Mouse (Mus musculus) ES-E14 (cell line): ENCODE measurements around the gene Masp2. TPM values are rescaled to one million over a fixed set of nuclear protein-coding genes. Genes with fewer than 3 reads are reported as not detected.

Source experiments
- DNase-seq: peaks from one replicate; pipeline ENCODE4 v3.0.0-alpha.2; 2013; ENCODE audit warnings: low read depth, low spot score
- H3K27ac ChIP-seq: 2 replicates; pipeline ENCODE4 v1.5.1; 2012; ENCODE audit warnings: low read depth, mild to moderate bottlenecking, low read length, moderate library complexity, mixed read lengths; ENCODE audit not compliant: poor library complexity, insufficient read depth, severe bottlenecking
- H3K36me3 ChIP-seq: 2 replicates; pipeline ENCODE4 v1.6.1; 2012; ENCODE audit warnings: mild to moderate bottlenecking, low read length, moderate library complexity, mixed read lengths; ENCODE audit not compliant: control insufficient read depth, poor library complexity, insufficient read depth, severe bottlenecking
- H3K4me1 ChIP-seq, 2 experiments: fragments of 150-350 bp in 1 of 2; sonication (generic) in 1 of 2; 2 replicates each; pipeline ENCODE4 v1.6.1; 2012; ENCODE audit warnings: low read length in 2 of 2, mild to moderate bottlenecking in 1 of 2, mixed read lengths in 1 of 2; ENCODE audit not compliant: control insufficient read depth in 2 of 2, insufficient read depth in 2 of 2, poor library complexity in 1 of 2
- H3K4me3 ChIP-seq, 2 experiments: fragments of 150-350 bp in 1 of 2; sonication (generic) in 1 of 2; 2 replicates each; pipeline ENCODE4 v1.5.1; 2012; ENCODE audit warnings: low read length in 2 of 2, low read depth in 1 of 2, mild to moderate bottlenecking in 1 of 2, mixed read lengths in 1 of 2; ENCODE audit not compliant: insufficient read depth in 1 of 2, poor library complexity in 1 of 2, severe bottlenecking in 1 of 2
- H3K9ac ChIP-seq: 2 replicates; pipeline ENCODE4 v1.6.1; 2012; ENCODE audit warnings: low read depth, mild to moderate bottlenecking, low read length, mixed read lengths; ENCODE audit not compliant: poor library complexity, insufficient read depth, severe bottlenecking
- H3K9me3 ChIP-seq: fragments of 150-350 bp; sonication (generic); 2 replicates; pipeline ENCODE4 v1.6.1; 2012; ENCODE audit warnings: low read depth, mild to moderate bottlenecking, low read length; ENCODE audit not compliant: control insufficient read depth, insufficient read depth
- CHD2 ChIP-seq: IDR thresholded peaks from 2 replicates; pipeline ENCODE4 v1.6.1; 2014; ENCODE audit warnings: mild to moderate bottlenecking, low read depth, low read length, inconsistent platforms
- HCFC1 ChIP-seq: IDR thresholded peaks from 2 replicates; pipeline ENCODE4 v1.6.1; 2012; ENCODE audit warnings: low read length, inconsistent platforms, borderline replicate concordance; ENCODE audit not compliant: insufficient read depth
- MAFK ChIP-seq: IDR thresholded peaks from 2 replicates; pipeline ENCODE4 v1.6.1; 2014; ENCODE audit warnings: mild to moderate bottlenecking, low read depth, low read length, inconsistent platforms; ENCODE audit not compliant: insufficient read depth
- ZC3H11A ChIP-seq: IDR thresholded peaks from 2 replicates; pipeline ENCODE4 v1.6.1; 2012; ENCODE audit warnings: low read depth, mild to moderate bottlenecking, inconsistent platforms, low read length, borderline replicate concordance
- ZNF384 ChIP-seq: IDR thresholded peaks from 2 replicates; pipeline ENCODE4 v1.6.1; 2012; ENCODE audit warnings: low read depth, low read length, inconsistent platforms
- in situ Hi-C, 2 experiments: fragments of 600-800 bp; cut with MboI; formaldehyde crosslinking; loops; one replicate each; pipeline ENCODE4 v1.15.1; 2025; ENCODE audit warnings: low sequenced_read_pairs in 2 of 2, inconsistent platforms in 1 of 2; ENCODE audit not compliant: unreplicated experiment in 2 of 2
- total RNA-seq: library from RNA; depleted of rRNA; stranded (reverse); fragments of 300-350 nt; gene quantifications from 2 replicates; pipeline ENCODE4 v1.2.3, GENCODE M21; 2012

The Masp2 gene
- total RNA-seq, 1 experiment: 3.7 TPM

DNA sequence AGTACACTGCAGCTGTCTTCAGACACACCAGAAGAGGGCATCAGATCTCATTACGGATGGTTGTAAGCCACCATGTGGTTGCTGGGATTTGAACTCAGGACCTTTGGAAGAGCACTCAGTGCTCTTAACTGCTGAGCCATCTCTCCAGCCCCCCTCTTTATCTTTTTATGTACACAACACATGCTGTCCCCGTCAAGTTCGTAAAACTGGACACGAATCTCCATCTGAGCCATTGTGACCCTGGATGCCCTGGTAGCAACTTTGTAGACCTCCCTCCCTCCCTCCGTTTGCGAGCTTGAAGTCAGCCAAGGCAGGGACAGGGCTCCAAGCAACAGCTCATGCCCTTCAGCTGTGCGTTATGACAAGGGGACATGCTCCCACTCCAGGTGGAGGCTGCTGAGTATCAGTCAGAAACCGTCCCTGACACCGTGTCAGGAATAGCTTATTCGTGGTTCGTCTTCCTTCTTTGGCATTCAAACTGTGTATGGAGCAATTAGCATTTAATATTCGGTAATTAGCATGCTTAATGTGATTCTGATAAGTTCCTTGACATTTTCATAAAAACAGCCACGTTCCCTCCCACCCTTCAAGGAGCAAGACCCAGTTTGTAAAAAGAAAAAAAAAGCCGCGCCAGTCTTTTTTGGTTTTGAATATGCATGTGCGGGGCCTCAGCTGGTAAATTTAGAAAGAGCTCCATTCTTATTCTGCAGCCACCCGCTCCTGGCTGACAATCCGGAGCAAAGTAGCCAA, 11.8 kb upstream of the Masp2 start:
- TF ChIP-seq HCFC1: no peak
- no peak; the same call in 1 of the 2 replicates for TF ChIP-seq ZNF384
- no peak for TF ChIP-seq ZC3H11A
- TF ChIP-seq CHD2: no peak
- no peak for TF ChIP-seq MAFK
- Histone ChIP-seq H3K27ac (peak overlapping the region; percentile 17; the same call in 1 of the 2 replicates), H3K4me3 (peak overlapping the region; percentile 49 to 54), H3K4me1 (peaks cover 0 to 17% of the 10 kb centered on the region in 2 experiments; a peak in 1 of 4 replicates), H3K9ac (peak overlapping the region; percentile 70; the same call in 1 of the 2 replicates), H3K36me3 (peaks cover 30% of the 10 kb centered on the region), H3K9me3 (no peaks in the 10 kb centered on the region)
- in situ Hi-C loops: no loop called here
- no peak for DNase-seq

DNA sequence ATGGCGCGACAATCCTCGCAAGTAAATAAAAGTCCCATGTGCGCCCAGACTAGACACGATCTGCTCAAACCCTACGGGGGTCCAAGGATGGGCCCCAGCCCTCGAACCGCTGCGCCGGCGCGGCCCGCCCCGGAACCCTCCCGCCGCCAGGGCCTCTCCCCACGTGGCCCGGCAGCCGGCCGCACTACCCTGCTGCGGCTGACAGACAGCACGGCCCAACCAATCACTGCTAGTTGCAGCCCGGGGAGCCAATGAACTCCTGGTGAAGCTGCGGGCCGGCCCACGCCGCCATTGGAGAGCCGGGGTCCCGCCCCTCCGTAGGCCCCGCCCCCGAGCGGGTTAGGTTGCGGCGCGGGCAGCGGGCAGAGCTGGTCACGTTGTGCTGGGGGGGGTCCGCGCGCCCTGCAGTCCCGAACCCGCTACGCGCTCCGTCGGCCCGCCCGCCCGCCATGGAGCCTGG, 11.2 kb upstream of the Masp2 start, which contains the start of gene Srm:
TSS of gene Srm (plus strand) at position 333 of the 460 bp plus-strand sequence.
- TF ChIP-seq MAFK (no peak), ZNF384 (no peak), CHD2 (peak; percentile 89), HCFC1 (peak; percentile 54; the same call in 1 of the 2 replicates)
- H3K9ac ChIP-seq: peak within 1 kb of the TSS; percentile 86
- in situ Hi-C loops: no loop called here
- peak within 1 kb of the TSS; percentile 24 for H3K27ac ChIP-seq
- H3K36me3 ChIP-seq: peaks cover 36% of the 10 kb centered on the region
- peaks cover 0 to 17% of the 10 kb centered on the region in 2 experiments; a peak in 1 of 4 replicates for H3K4me1 ChIP-seq
- no peaks in the 10 kb centered on the region for H3K9me3 ChIP-seq
- DNase-seq: peak; percentile 85
- peak within 1 kb of the TSS; percentile 84 to 97 for H3K4me3 ChIP-seq

DNA sequence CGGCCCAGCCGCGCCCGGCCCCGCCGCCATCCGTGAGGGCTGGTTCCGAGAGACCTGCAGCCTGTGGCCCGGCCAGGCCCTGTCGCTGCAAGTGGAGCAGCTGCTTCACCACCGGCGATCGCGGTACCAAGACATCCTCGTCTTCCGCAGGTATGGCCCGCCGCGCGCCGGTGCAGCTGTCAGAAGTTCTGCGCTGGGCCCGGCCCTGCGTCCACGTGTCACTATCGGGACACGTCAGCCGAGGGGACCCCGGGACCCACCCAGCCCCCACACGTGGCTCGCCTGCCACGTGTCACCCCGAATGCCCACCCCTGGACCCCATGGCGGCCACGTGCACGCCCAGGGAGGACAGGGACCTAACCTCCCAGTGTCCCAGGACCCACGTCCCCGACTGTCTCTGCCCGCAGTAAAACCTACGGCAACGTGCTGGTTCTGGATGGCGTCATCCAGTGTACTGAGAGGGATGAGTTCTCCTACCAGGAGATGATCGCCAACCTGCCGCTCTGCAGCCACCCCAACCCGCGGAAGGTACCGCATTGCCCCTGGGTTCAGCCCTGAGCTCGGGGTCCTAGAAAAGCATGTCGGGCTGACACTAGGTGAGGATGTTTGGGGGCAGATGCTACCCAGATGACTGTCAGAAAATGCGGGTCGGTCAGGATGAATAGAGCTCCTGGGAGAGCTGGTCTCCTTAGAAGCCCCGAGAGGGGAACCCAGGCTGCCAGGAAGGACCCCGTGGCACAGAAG, 10.5 kb upstream of the Masp2 start:
- Histone ChIP-seq H3K9me3 (no peaks in the 10 kb centered on the region), H3K27ac (peak overlapping the region; percentile 24), H3K4me1 (peaks cover 0 to 17% of the 10 kb centered on the region in 2 experiments; a peak in 1 of 4 replicates), H3K36me3 (peaks cover 42% of the 10 kb centered on the region), H3K9ac (peak overlapping the region; percentile 86), H3K4me3 (peak overlapping the region; percentile 84 to 97)
- TF ChIP-seq ZC3H11A (no peak), ZNF384 (no peak), HCFC1 (no peak), CHD2 (no peak), MAFK (no peak)
- in situ Hi-C loops: no loop called here
- no peak for DNase-seq

DNA sequence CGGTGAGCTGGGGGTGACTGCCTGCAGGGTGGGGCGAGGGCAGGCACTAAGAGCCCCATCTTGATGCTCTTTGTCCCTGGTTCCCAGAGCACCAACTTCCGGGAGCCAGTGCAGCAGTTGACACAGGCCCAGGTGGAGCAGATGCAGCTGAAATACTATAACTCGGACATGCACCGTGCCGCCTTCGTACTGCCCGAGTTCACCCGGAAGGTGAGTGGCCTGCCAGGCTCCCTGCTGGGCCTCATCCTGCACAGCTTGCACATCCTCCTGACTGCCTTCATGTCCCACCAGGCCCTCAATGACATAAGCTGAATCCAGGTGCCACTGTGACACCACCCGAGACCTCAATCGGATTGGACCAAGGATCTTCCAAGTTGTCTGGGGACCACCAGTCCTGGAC, 8.4 kb upstream of the Masp2 start:
- TF ChIP-seq ZNF384: no peak
- no peak for TF ChIP-seq HCFC1
- in situ Hi-C loops: no loop called here
- DNase-seq: no peak
- H3K9me3 ChIP-seq: no peaks in the 10 kb centered on the region; the same call in 1 of the 2 replicates
- no peak overlapping the region for H3K9ac ChIP-seq
- peaks cover 0 to 12% of the 10 kb centered on the region in 2 experiments; a peak in 1 of 4 replicates for H3K4me1 ChIP-seq
- H3K4me3 ChIP-seq: no peak overlapping the region; a peak in 1 of 4 replicates
- H3K27ac ChIP-seq: no peak overlapping the region
- H3K36me3 ChIP-seq: peaks cover 49% of the 10 kb centered on the region
